In the genomic region with DNA sequence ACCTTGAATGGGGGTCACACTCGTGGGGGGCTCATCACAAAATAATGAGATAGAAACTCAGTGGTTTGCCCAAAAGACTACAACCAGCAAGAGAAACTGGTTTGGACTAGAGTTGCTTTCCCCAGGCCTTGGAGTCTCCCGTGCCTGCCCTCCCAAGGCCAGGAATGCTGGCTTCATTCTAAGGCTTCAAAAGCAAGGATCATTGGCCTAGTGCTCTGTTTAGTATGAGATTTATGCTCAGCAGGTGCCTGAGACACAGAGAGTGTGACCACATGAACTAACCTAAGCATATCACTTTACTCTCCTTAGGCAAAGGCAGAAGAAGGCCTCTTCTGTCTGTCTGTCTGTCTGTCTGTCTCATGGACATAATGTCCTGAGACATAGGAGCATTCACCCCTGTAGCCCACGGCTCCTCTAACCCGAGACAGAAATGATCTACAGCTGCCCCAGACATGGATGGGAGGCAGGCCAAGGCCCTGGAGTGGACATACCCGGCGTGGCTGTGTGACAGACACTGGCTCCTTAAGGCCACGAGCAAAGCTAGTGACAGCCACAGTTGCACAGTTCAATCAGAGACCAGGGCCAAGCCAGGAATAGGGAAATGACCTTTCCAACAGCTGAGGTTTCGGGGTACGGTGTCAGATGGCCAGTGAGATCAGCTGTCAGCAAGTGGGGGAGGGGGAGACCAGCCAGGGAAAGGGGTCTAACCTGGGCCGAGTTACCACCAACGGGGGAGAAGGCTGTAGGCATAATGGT, we compare ENCODE assay signal across 23 mouse cellular contexts. TPM values are rescaled to one million over a fixed set of nuclear protein-coding genes. Genes with fewer than 3 reads are reported as not detected.
DNase-seq lines count a peak whose midpoint lies in the region; ATAC-seq lines count a peak whose summit lies in the region.
"Had no signal": no experiment of that assay in that cellular context is flagged by ENCODE, and none has a peak within 500 bp of the region (broad histone marks: within the 10 kb centered on the region; RNA-seq: fewer than 3 reads in every experiment).

No protein-coding gene starts in this region.

- no peak for ATAC-seq in megakaryocyte, adult 5-6 weeks (ENCODE audit: poor library complexity, severe bottlenecking)
- no peak for ATAC-seq in stomach, embryonic 15.5 days (ENCODE audit: insufficient read depth, low FRiP score, low read depth)

- H3K27ac ChIP-seq in stomach, embryonic 15.5 days = 0 out of 2 replicates have a peak overlapping the region, but pooled peaks have one; percentile 23
- H3K27ac ChIP-seq: embryonic facial prominence, embryonic 13.5 days; heart, embryonic 15.5 days; limb, embryonic 12.5 days had no signal

- H3K9me3 ChIP-seq in megakaryocyte, embryonic 14.5 days = no peaks in the 10 kb centered on the region
- H3K9me3 ChIP-seq in stomach, embryonic 15.5 days = no peaks in the 10 kb centered on the region
- H3K9me3 ChIP-seq: embryonic facial prominence, embryonic 13.5 days; heart, embryonic 15.5 days; limb, embryonic 12.5 days had no signal

- H3K4me1 ChIP-seq in megakaryocyte, embryonic 14.5 days = peaks cover 72% of the 10 kb centered on the region
- peaks cover 18% of the 10 kb centered on the region for H3K4me1 ChIP-seq in stomach, embryonic 15.5 days

- peak overlapping the region; percentile 1 for H3K4me3 ChIP-seq in megakaryocyte, embryonic 14.5 days (replicated peaks)
- H3K4me3 ChIP-seq in stomach, embryonic 15.5 days (replicated peaks) = no peak overlapping the region
- H3K4me3 ChIP-seq: embryonic facial prominence, embryonic 13.5 days; heart, embryonic 15.5 days; limb, embryonic 12.5 days had no signal

- H3K36me3 ChIP-seq in megakaryocyte, embryonic 14.5 days (replicated peaks; ENCODE audit: low read length) = peaks cover 40% of the 10 kb centered on the region
- no peaks in the 10 kb centered on the region for H3K36me3 ChIP-seq in stomach, embryonic 15.5 days

- no peak overlapping the region for H3K9ac ChIP-seq in stomach, embryonic 15.5 days
- H3K9ac ChIP-seq: heart, embryonic 15.5 days; limb, embryonic 12.5 days had no signal

- no peaks in the 10 kb centered on the region for H3K27me3 ChIP-seq in megakaryocyte, embryonic 14.5 days (replicated peaks)
- no peaks in the 10 kb centered on the region for H3K27me3 ChIP-seq in stomach, embryonic 15.5 days (replicated peaks)
- H3K27me3 ChIP-seq: embryonic facial prominence, embryonic 13.5 days; heart, embryonic 15.5 days; limb, embryonic 12.5 days had no signal

- peak; percentile 45 for DNase-seq in adrenal gland, postnatal 25 days
- peak; percentile 68 for DNase-seq in gastrocnemius, postnatal 14 days
- DNase-seq in cerebellum, adult 8-10 months = no peak
- no peak for DNase-seq in natural killer cell, adult 2 months (ENCODE audit: low spot score in 2 of 2)
- DNase-seq: cerebellum, adult 18-20 months; heart, adult 11 months; kidney, adult 2 months; kidney, postnatal 36 days; layer of hippocampus, adult 9-11 months; lung, postnatal 14 days; right cerebral cortex, adult 18-20 months; thymus, postnatal 36 days had no signal

- H3K4me2 ChIP-seq in stomach, embryonic 15.5 days = no peak overlapping the region
- H3K4me2 ChIP-seq: embryonic facial prominence, embryonic 13.5 days; heart, embryonic 15.5 days; limb, embryonic 12.5 days; midbrain, embryonic 11.5 days had no signal

- intact Hi-C loops in gastrocnemius, postnatal 14 days (cut with DNase I; ENCODE audit: low total_unique reads) = no loop called here

- WGBS in stomach, embryonic 15.5 days = 74% methylated on average over 11 of the region's 11 CpGs

RNA-seq across cellular contexts. Expression of gene Fam57b, which starts 4.8 kb away (rescaled TPM):
- polyA plus RNA-seq in megakaryocyte, embryonic 14.5 days (2012; ENCODE audit: insufficient read depth, low replicate concordance) = 13.5 and 29.3 TPM in 2 replicates
- not detected in 2 replicates for total RNA-seq in megakaryocyte, adult 5-6 weeks (2015)
- total RNA-seq in megakaryocyte, adult 5-6 weeks (2017) = not detected in 2 replicates
- 17.2 and 17.3 TPM in 2 replicates for total RNA-seq in adrenal gland, postnatal 25 days (2021)
- total RNA-seq in gastrocnemius, postnatal 14 days (2021) = 10 to 100 TPM; 12.5 to 14.2 TPM
- polyA plus RNA-seq in stomach, embryonic 15.5 days (2015; fragmentation: Nextera tagmentation; extraction: Ambion mirVana) = 0.73 and 0.74 TPM in 2 replicates
- total RNA-seq: hematopoietic stem cell, adult 5-6 weeks had no signal
- polyA plus RNA-seq: liver, embryonic 16.5 days had no signal

RNA-seq across cellular contexts. Expression of gene Ppp4c, which starts 10.0 kb away (rescaled TPM):
- polyA plus RNA-seq in megakaryocyte, embryonic 14.5 days (2012; ENCODE audit: insufficient read depth, low replicate concordance) = 46.3 and 115 TPM in 2 replicates
- 186 and 196 TPM in 2 replicates for total RNA-seq in megakaryocyte, adult 5-6 weeks (2015)
- total RNA-seq in megakaryocyte, adult 5-6 weeks (2017) = 139 and 154 TPM in 2 replicates
- total RNA-seq in adrenal gland, postnatal 25 days (2021) = 91.5 and 101 TPM in 2 replicates
- 10 to 100 TPM; 28.0 to 33.6 TPM for total RNA-seq in gastrocnemius, postnatal 14 days (2021)
- 237 and 240 TPM in 2 replicates for polyA plus RNA-seq in stomach, embryonic 15.5 days (2015; fragmentation: Nextera tagmentation; extraction: Ambion mirVana)

RNA-seq across cellular contexts. Expression of gene Tbx6, which starts 21.0 kb away (rescaled TPM):
- polyA plus RNA-seq in megakaryocyte, embryonic 14.5 days (2012; ENCODE audit: insufficient read depth, low replicate concordance) = 3.0 and 15.0 TPM in 2 replicates
- total RNA-seq in megakaryocyte, adult 5-6 weeks (2015) = 0.68 and 1.0 TPM in 2 replicates
- 0.98 and 0.99 TPM in 2 replicates for total RNA-seq in megakaryocyte, adult 5-6 weeks (2017)
- 0.67 and 1.6 TPM in 2 replicates for total RNA-seq in adrenal gland, postnatal 25 days (2021)
- under 1 TPM; 0.31 to 0.55 TPM for total RNA-seq in gastrocnemius, postnatal 14 days (2021)
- polyA plus RNA-seq in stomach, embryonic 15.5 days (2015; fragmentation: Nextera tagmentation; extraction: Ambion mirVana) = 0.46 and 0.66 TPM in 2 replicates
- total RNA-seq: hematopoietic stem cell, adult 5-6 weeks had no signal

RNA-seq across cellular contexts. Expression of gene Ypel3, which starts 25.6 kb away (rescaled TPM):
- polyA plus RNA-seq in megakaryocyte, embryonic 14.5 days (2012; ENCODE audit: insufficient read depth, low replicate concordance) = 284 and 689 TPM in 2 replicates
- 196 and 200 TPM in 2 replicates for total RNA-seq in megakaryocyte, adult 5-6 weeks (2015)
- total RNA-seq in megakaryocyte, adult 5-6 weeks (2017) = 91.7 and 117 TPM in 2 replicates
- total RNA-seq in adrenal gland, postnatal 25 days (2021) = 122 and 181 TPM in 2 replicates
- total RNA-seq in gastrocnemius, postnatal 14 days (2021) = 10 to 100 TPM; 52.4 to 64.9 TPM
- 81.9 and 93.0 TPM in 2 replicates for polyA plus RNA-seq in stomach, embryonic 15.5 days (2015; fragmentation: Nextera tagmentation; extraction: Ambion mirVana)

RNA-seq across cellular contexts. Expression of gene 4930451I11Rik, which starts 29.1 kb away (rescaled TPM):
- not detected in 2 replicates for polyA plus RNA-seq in megakaryocyte, embryonic 14.5 days (2012; ENCODE audit: insufficient read depth, low replicate concordance)
- total RNA-seq in megakaryocyte, adult 5-6 weeks (2015) = not detected in 2 replicates
- total RNA-seq in megakaryocyte, adult 5-6 weeks (2017) = not detected in 2 replicates
- not detected in 2 replicates for total RNA-seq in adrenal gland, postnatal 25 days (2021)
- total RNA-seq in gastrocnemius, postnatal 14 days (2021) = not detected
- polyA plus RNA-seq in stomach, embryonic 15.5 days (2015; fragmentation: Nextera tagmentation; extraction: Ambion mirVana) = not detected in 2 replicates
- total RNA-seq: hematopoietic stem cell, adult 5-6 weeks had no signal
- polyA plus RNA-seq: brain, embryonic 14.5 days; embryonic facial prominence, embryonic 13.5 days; heart, embryonic 15.5 days; kidney, adult 2 months; limb, embryonic 12.5 days; liver, embryonic 16.5 days; midbrain, embryonic 11.5 days; spleen, adult 2 months had no signal

Comparison
In these comparisons a context has a peak if more than half of its experiments do, and no peak if none do; other contexts are left out.
1. DNase-seq: peak in adrenal gland, postnatal 25 days (single experiment) and gastrocnemius, postnatal 14 days (single experiment); none in cerebellum, adult 8-10 months (single experiment) and natural killer cell, adult 2 months (0 of 2).
2. RNA of gene Fam57b, which starts 4.8 kb away (total RNA-seq): 17.2 to 17.3 TPM in adrenal gland, postnatal 25 days and 12.5 to 14.2 TPM in gastrocnemius, postnatal 14 days; not detected in megakaryocyte, adult 5-6 weeks; every median in the first group is over 10 times any median in the second.